ENCODE assay signal across 12 mouse cellular contexts in genomic region chr5:38505435-38505765, GRCm38 (mm10). TPM values are rescaled to one million over a fixed set of nuclear protein-coding genes. Genes with fewer than 3 reads are reported as not detected.
A peak's percentile ranks its signal among the peaks of the same experiment; 100 is the strongest.
DNase-seq lines count a peak whose midpoint lies in the region; ATAC-seq and TF ChIP-seq lines count a peak whose summit lies in the region.
"Had no signal": no experiment of that assay in that cellular context is flagged by ENCODE, and none has a peak within 500 bp of the region (broad histone marks: within the 10 kb centered on the region; RNA-seq: fewer than 3 reads in every experiment).

No protein-coding gene starts in this region.

- H3K27ac ChIP-seq in kidney, embryonic 16.5 days (ENCODE audit: low read length): peak overlapping the region; percentile 37; the same call in 1 of the 2 replicates
- H3K27ac ChIP-seq in bone marrow macrophage, adult 2 months (ENCODE audit: insufficient read depth, low read depth, low read length): peak overlapping the region; percentile 96
- H3K27ac ChIP-seq in midbrain, embryonic 14.5 days (replicated peaks; ENCODE audit: low read depth, low read length): no peak overlapping the region
- H3K27ac ChIP-seq: heart, adult 2 months; intestine, embryonic 15.5 days; lung, embryonic 15.5 days had no signal

- 0 out of 2 replicates have a peak, but pooled peaks cover 2% of the 10 kb centered on the region for H3K9me3 ChIP-seq in kidney, embryonic 16.5 days (ENCODE audit: low read length)
- H3K9me3 ChIP-seq in midbrain, embryonic 14.5 days (ENCODE audit: control insufficient read depth, low read length): no peaks in the 10 kb centered on the region
- H3K9me3 ChIP-seq: intestine, embryonic 15.5 days; lung, embryonic 15.5 days had no signal

- peaks cover 6% of the 10 kb centered on the region; the same call in 1 of the 2 replicates for H3K4me1 ChIP-seq in kidney, embryonic 16.5 days (ENCODE audit: insufficient read depth, low read length)
- H3K4me1 ChIP-seq in bone marrow macrophage, adult 2 months (ENCODE audit: control insufficient read depth, insufficient read depth, low read length): peaks cover 67% of the 10 kb centered on the region
- no peaks in the 10 kb centered on the region for H3K4me1 ChIP-seq in midbrain, embryonic 14.5 days (ENCODE audit: control insufficient read depth, insufficient read depth, low read length)
- H3K4me1 ChIP-seq: intestine, embryonic 15.5 days; lung, embryonic 15.5 days had no signal

- no peaks in the 10 kb centered on the region for H3K36me3 ChIP-seq in kidney, embryonic 16.5 days (ENCODE audit: insufficient read depth, low read length)
- no peaks in the 10 kb centered on the region for H3K36me3 ChIP-seq in midbrain, embryonic 14.5 days (ENCODE audit: control insufficient read depth, insufficient read depth, low read length)
- H3K36me3 ChIP-seq: intestine, embryonic 15.5 days; lung, embryonic 15.5 days had no signal

- H3K4me2 ChIP-seq in kidney, embryonic 16.5 days (replicated peaks; ENCODE audit: low read depth, low read length): no peak overlapping the region
- H3K4me2 ChIP-seq in midbrain, embryonic 14.5 days (ENCODE audit: low read length): no peak overlapping the region
- H3K4me2 ChIP-seq: intestine, embryonic 15.5 days; lung, embryonic 15.5 days had no signal

- no peak for TF ChIP-seq POLR2A in bone marrow macrophage, adult 2 months (IDR thresholded peaks at IDR 0.05; ENCODE audit: borderline replicate concordance, low read depth, low read length)

- no peak overlapping the region for H3K4me3 ChIP-seq in kidney, embryonic 16.5 days (ENCODE audit: low read length)
- no peak overlapping the region for H3K4me3 ChIP-seq in bone marrow macrophage, adult 2 months (ENCODE audit: insufficient read depth, low read length)
- H3K4me3 ChIP-seq in midbrain, embryonic 14.5 days (replicated peaks; ENCODE audit: low read depth, low read length): no peak overlapping the region
- H3K4me3 ChIP-seq: heart, adult 2 months; intestine, embryonic 15.5 days; lung, embryonic 15.5 days had no signal

- H3K9ac ChIP-seq in kidney, embryonic 16.5 days (replicated peaks; ENCODE audit: low read length): no peak overlapping the region
- H3K9ac ChIP-seq in midbrain, embryonic 14.5 days (replicated peaks; ENCODE audit: low read length): no peak overlapping the region
- H3K9ac ChIP-seq: intestine, embryonic 15.5 days; lung, embryonic 15.5 days had no signal

- TF ChIP-seq CTCF in bone marrow macrophage, adult 2 months (IDR thresholded peaks at IDR 0.05; ENCODE audit: low read depth, low read length): no peak

- no peaks in the 10 kb centered on the region for H3K27me3 ChIP-seq in kidney, embryonic 16.5 days (ENCODE audit: insufficient read depth, low read length)
- no peaks in the 10 kb centered on the region for H3K27me3 ChIP-seq in midbrain, embryonic 14.5 days (ENCODE audit: control insufficient read depth, insufficient read depth, low read length)
- H3K27me3 ChIP-seq: intestine, embryonic 15.5 days; lung, embryonic 15.5 days had no signal

- WGBS in kidney, embryonic 16.5 days: 60% methylated on average over 3 of the region's 3 CpGs
- 87% methylated on average over 3 of the region's 3 CpGs for WGBS in midbrain, embryonic 14.5 days

- ATAC-seq in kidney, embryonic 16.5 days (ENCODE audit: low FRiP score, low TSS enrichment): peak; percentile 23; the same call in 1 of the 2 replicates
- ATAC-seq in neutrophil, adult 5-6 weeks (ENCODE audit: extremely low read depth, insufficient number of reproducible peaks, low FRiP score, poor library complexity, severe bottlenecking): peak; percentile 64
- no peak for ATAC-seq in midbrain, embryonic 14.5 days (ENCODE audit: low FRiP score, low TSS enrichment)
- ATAC-seq: intestine, embryonic 15.5 days had no signal

- DNase-seq in kidney, postnatal 14 days: no peak
- DNase-seq in liver: peak; percentile 61
- DNase-seq in midbrain, embryonic 14.5 days: no peak
- no peak for DNase-seq in kidney, adult 9 months
- DNase-seq: adrenal gland, postnatal 25 days; cerebellum, postnatal 10 days had no signal

RNA-seq across cellular contexts. Expression of gene Slc2a9, which starts 2.5 kb away (rescaled TPM):
- polyA plus RNA-seq in kidney, embryonic 16.5 days (2015; fragmentation: Nextera tagmentation; extraction: Ambion mirVana): 1.8 and 2.4 TPM in 2 replicates
- 15.0 and 17.9 TPM in 2 replicates for polyA plus RNA-seq in bone marrow macrophage, adult 2 months (2012; ENCODE audit: insufficient read depth, insufficient read length, missing spikeins)
- total RNA-seq in neutrophil, adult 5-6 weeks (2017): 5.5 and 9.1 TPM in 2 replicates
- 0.28 and 0.40 TPM in 2 replicates for polyA plus RNA-seq in midbrain, embryonic 14.5 days (2014; fragmentation: Nextera tagmentation; extraction: Ambion mirVana)

RNA-seq across cellular contexts. Expression of gene Wdr1, which starts 57.6 kb away (rescaled TPM):
- 236 and 251 TPM in 2 replicates for polyA plus RNA-seq in kidney, embryonic 16.5 days (2015; fragmentation: Nextera tagmentation; extraction: Ambion mirVana)
- 210 and 216 TPM in 2 replicates for polyA plus RNA-seq in bone marrow macrophage, adult 2 months (2012; ENCODE audit: insufficient read depth, insufficient read length, missing spikeins)
- total RNA-seq in neutrophil, adult 5-6 weeks (2017): 311 and 324 TPM in 2 replicates
- polyA plus RNA-seq in midbrain, embryonic 14.5 days (2014; fragmentation: Nextera tagmentation; extraction: Ambion mirVana): 186 and 194 TPM in 2 replicates
